Mouse (Mus musculus): ENCODE results near the gene Spon1.

Gene Spon1

GRCm38 (mm10) chr7:113997675-113998354 lies 232.0 kb downstream of the Spon1 start:
- DNase-seq (ENCODE audit: low spot score in 2 of 2) = no peak

- DNase-seq (ENCODE audit: low spot score in 2 of 2) = no peak
Observed at GRCm38 (mm10) chr7:114004171-114004570, 238.4 kb downstream of the Spon1 start.

DNA sequence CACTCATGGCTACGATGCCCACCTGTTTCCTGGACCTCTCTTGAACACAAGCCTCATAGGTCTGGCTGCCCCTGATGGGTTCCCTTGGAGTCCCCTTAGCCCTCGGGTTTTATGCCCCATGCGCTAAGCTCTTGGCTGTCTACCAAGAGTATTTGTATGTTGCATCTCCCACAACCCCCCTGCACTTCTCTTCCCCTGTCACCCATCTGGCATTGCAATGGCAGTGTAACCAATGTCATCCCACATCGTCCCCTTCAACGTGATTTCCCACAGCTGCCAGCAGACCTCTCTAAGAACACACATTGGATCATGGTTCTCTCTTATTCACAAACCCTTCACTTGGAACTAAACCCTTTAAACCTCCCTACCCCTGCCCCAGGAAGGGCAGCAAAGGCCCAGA lies 239.7 kb downstream of the Spon1 start:
- DNase-seq (ENCODE audit: low spot score in 2 of 2) = no peak

DNA sequence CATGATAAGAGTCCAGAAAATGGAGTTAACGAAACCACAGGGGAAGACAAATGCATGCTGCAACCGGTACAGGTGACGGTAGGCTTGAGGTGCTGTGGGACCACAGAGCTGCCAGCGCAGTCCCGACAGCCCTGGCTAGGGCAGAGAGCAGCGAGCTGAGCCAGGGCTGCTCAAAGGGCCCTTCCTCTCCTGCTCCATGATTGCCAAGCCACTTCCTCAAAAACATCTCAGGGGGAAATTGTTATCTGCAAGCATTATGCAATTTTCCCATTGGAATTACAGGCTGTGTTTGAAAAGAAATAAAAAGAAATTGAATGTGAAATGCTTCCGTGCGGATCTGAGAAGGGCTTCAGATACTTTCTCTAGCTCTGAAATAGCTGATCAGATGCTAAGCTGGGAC lies 240.7 kb downstream of the Spon1 start:
- DNase-seq (ENCODE audit: low spot score in 2 of 2) = no peak

GRCm38 (mm10) chr7:114007565-114007964 lies 241.8 kb downstream of the Spon1 start:
- DNase-seq (ENCODE audit: low spot score in 2 of 2) = no peak

DNA sequence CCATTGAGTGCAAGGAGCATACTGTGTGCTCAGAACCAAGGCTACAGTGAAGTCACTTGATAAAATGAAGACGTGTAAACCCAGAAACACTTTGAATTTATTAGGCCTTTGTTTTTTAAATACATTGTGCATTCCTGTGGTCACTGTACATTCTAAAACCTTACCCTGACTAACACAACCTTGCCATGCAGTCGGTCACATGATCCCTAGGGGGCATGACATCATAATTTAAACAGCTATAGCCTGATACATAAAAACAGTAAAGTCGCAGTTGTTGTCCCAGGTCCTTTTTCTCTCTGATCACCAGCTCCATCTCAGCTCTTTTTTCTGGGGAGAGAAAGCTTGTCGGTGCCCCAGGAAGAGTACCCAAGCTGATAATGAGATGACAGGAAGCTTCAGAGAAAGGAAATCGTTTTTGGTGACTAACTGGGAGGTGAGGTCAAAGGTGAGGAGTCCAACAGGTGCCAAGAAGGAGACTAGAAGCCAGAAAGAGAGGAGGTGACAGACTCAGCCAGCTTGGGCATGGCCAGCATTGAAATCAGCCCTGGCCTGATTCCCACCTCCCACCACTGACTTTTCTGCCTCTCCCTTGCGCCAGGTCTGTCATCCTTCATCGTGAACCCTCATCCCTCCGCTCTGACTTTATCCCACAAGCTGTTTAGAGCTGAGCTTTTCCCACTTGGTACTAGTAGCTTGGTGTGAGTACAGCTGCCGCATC lies 246.1 kb downstream of the Spon1 start:
- no peak for DNase-seq (ENCODE audit: low spot score in 2 of 2)

DNA sequence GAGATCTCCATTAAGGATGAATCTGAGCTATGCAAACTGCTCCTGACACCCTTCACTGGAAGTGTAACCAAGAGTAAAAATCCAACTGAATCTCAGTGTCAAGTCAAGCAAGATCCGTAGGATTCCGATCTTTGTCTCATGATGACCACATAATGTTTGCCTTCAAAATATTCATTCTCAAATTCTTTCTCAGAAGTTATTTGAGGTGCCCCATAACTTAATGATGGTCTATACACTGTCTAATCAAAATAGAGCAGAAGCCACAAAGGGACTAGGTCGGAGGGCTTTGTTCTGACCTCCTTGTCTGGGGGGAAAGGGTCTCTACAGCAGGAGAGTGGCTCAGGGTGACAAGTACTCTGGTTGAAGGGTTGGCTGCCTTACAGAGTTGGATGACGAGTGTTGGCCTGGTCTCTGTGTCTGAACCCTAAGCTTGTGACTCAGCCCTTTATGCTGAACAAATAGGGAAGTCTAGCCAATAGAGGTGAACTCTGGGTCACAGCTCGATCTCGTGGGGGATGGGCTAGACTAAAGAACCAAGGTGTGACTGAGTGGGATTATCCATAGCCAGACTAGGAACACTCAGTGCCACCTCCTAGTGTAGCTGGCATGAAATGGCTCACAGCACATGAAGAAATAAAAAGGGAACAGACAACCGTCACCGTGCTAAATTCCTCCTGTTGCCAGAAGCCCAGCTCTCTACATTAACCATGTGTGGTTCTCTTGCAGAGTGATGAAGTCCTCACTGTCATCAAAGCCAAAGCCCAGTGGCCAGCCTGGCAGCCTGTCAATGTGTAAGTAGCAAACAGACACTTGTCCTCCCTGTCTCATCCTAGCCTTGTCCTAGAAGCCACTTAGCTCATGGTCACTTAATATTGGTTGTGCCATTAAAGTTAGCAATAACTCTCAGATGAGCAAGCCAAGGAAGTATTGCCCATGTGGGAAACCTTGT lies 250.5 kb downstream of the Spon1 start:
- DNase-seq (ENCODE audit: low spot score in 2 of 2) = no peak

- DNase-seq (ENCODE audit: low spot score in 2 of 2) = no peak
Observed at GRCm38 (mm10) chr7:114018861-114019260, 253.1 kb downstream of the Spon1 start.

GRCm38 (mm10) chr7:114020057-114020703 lies 254.4 kb downstream of the Spon1 start:
- no peak for DNase-seq (ENCODE audit: low spot score in 2 of 2)

GRCm38 (mm10) chr7:114020704-114021093 lies 254.9 kb downstream of the Spon1 start:
- DNase-seq (ENCODE audit: low spot score in 2 of 2) = peak; percentile 54 to 80

GRCm38 (mm10) chr7:114026923-114027322 lies 261.1 kb downstream of the Spon1 start:
- no peak for DNase-seq (ENCODE audit: low spot score in 2 of 2)

DNA sequence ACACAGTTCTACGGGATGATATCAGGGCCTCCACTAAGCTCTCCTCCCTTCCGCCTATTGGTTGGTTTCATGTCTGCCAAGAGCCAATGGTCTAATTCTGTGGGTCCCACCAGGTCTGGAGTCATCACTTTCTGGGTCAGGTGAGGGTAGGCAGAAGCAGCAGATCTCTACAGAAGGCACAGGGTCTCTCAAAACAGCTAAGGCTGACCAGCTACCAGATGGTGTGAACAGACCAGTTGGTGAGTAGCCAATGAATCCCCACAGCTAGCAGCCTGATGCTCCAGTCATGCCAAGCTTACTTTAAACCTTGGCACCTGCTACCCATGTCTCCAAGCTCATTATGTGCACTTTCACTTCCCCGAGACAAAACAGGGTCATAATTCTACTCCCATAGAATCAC lies 261.6 kb downstream of the Spon1 start:
- no peak for DNase-seq (ENCODE audit: low spot score in 2 of 2)

- no peak for DNase-seq (ENCODE audit: low spot score in 2 of 2)
Observed at GRCm38 (mm10) chr7:114028828-114029227, 263.0 kb downstream of the Spon1 start.

- no peak for DNase-seq (ENCODE audit: low spot score in 2 of 2)
Observed at GRCm38 (mm10) chr7:114029596-114029995, 263.8 kb downstream of the Spon1 start.

- no peak for DNase-seq (ENCODE audit: low spot score in 2 of 2)
Observed at GRCm38 (mm10) chr7:114037237-114037636, 271.4 kb downstream of the Spon1 start.

DNA sequence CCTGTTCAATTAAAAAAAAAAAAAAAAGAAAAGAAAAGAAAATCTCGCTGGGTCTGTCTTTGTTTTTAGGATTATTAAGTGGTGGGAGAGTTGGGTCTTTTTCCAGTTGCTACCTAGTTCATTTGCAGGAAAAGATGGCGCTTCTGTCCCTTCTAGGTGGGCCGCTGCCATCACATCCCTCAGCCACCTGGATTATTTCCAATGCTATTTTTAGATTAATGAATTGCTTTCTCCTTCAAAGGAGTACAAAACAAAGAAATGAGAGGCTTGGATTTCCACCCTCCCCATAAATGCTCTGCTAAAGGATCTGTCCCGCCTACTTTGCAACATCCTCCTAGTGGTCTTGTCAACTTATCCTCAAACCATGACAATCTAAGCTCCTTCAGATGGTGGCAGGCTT lies 275.6 kb downstream of the Spon1 start:
- no peak for DNase-seq (ENCODE audit: low spot score in 2 of 2)

DNA sequence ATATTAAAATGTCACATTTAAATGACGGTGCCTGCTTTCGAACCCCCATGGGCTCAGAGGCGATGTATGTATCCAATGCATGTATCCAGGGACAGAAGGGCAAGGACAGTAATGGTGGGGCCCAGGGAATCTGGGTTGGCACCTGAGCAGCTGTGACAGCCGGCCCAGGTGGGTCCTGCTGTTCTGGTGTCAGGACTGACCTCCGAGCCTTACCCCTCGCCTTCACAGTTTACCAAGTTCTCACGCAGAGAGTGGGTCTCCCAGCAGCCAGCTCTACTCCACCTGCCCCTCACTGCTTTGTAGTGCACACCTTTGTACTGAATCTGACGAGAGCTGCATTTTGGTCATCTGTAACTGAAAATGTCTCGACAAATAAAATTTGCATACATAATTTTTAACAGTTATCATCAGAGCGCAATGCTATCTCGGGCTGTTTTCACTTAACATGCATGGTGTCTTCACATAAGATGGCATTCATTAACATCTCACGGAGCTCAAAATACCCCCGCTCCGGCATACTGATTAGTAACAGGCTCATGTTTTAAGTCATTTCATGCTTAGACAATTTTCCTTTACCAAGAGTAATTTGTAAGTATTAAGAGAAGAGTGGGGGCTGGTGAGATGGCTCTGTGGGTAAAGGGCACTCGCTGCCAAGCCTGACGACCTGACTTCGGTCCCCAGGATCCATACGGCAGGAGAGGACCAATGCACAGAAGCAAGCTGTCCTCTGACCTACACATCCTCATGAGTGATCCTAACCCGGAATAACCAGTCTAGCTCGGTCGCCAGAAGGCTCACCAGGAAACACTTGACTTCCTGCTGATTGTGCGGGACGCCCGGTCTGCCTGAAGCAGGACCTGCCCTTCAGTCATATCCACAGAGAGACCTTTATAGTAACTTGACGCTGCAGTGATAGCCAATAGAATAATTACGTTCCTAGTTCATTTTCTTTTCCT lies 277.5 kb downstream of the Spon1 start:
- no peak for DNase-seq (ENCODE audit: low spot score in 2 of 2)

DNA sequence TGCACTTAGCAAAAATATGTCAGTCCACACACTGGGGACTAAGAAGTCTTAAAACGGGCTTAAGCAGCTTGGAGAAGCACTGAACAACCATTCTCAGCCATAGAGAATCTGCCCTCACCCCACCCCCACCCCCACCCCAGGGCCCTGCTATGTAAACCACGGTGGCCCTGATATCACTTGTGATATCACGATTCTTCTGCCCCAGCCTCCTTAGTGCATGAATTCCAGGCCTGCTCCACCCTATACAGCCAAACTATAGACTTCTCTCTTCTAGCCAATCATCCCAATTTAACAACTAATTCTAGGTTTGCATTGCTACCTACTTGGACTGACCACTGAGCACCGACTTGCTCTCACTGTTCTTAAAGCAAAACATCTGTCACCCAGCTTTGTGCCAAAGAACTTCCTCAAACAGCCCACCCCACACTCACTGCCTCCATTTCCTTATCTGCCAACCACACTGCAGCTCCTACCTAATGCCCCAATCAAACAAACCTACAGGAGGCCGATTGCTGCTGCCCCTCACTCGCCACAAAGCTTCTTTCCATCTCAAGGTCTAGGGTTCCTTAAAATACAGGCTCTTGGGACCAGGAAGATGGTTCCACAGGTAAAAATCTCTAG lies 278.2 kb downstream of the Spon1 start:
- no peak for DNase-seq (ENCODE audit: low spot score in 2 of 2)

DNA sequence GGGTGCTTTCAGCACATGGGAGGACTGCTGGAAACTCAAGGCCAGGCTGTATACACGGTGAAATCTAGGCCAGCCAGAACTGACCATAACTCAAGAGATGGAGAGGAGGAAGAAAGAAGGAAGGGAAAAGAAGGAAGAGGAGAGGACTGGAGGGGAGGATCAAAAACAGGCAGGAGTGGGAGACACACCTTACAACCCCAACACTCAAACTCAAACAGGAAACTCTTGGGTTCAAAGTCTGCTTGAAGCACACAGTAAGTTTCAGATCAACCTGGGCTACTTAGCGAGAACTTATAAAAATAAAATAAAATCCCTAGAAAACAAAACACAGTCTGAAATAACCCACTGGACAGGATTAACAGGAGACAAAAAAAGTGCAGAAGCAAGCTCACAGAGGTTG lies 280.0 kb downstream of the Spon1 start:
- no peak for DNase-seq (ENCODE audit: low spot score in 2 of 2)

DNA sequence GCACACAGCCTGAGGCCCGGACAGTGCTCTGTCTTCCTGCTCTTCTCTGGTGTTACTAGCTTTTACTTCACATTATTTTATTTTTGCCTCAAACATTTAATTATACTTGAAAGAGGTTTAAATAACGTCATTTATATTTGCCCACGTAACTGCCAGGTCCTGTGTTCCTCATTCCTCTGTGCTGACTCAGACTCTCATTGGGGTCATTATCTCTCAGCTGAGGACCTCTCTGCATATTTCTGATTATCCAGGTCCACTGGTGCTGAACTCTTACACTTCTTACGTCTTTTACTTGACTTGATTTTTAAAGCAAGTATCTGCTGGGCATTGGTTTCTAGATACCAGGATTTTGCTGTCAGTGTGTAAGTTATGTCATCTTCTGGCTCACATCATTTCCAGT lies 287.9 kb downstream of the Spon1 start:
- DNase-seq (ENCODE audit: low spot score in 2 of 2) = no peak
